Mouse (Mus musculus): ENCODE data around the gene Brdt.

Gene Brdt

DNA sequence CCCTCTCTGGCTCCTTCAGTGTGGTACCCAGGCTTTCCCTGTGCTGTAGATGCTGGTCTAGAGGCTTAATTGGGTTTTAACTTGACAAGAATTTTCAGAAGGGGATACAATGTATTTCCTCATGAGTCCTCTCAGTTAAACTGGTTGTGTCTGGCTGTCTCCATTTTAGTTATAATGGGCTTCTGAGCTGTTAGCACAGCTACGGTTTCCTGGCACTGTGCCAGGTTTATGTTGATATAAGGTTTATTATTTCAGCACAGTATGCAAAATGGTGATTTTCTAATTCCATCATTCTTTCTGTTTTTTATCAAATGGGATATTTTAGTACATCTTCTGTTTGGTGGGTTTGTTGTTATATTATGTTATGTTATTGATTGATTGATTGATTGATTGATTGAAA, 90.7 kb downstream of the Brdt start:
- DNase-seq: no peak

DNA sequence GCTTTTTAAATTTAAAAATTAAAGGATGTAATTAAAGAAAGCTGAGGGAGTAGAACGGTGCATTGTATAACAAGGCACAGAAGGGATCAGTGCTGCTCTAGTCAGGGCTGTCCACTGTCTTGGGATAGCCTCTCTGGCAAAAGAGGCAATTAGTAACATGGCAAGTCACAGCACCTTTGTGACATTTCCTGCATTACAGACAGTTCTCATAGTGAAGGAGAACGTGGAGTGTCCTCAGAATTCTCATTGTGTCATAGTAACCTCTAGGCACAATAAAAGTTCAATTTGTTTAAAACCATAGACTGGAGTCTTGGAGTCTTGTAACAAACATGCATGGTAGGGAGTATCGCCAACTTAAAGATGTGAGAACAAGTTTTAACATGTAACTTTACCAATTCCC, 100.3 kb downstream of the Brdt start, which contains the start of gene Lpcat2b:
Gene Lpcat2b, plus strand, starts transcription at position 301 of the 400 bp plus-strand sequence.
- DNase-seq: no peak

DNA sequence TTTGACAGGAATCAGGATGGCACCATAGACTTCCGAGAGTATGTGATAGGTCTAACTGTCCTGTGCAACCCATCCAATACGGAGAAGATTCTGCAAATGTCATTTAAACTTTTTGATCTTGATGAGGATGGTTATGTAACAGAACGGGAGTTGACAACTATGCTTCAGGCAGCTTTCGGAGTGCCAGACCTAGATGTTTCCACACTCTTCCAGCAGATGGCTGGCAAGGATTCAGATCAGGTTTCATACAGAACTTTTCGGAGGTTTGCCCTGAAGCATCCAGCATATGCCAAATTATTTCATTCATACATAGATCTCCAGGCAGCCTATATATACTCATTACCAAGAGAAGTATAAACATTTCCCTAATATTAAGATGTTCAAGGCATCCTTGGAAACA, 103.0 kb downstream of the Brdt start:
- DNase-seq: no peak

DNA sequence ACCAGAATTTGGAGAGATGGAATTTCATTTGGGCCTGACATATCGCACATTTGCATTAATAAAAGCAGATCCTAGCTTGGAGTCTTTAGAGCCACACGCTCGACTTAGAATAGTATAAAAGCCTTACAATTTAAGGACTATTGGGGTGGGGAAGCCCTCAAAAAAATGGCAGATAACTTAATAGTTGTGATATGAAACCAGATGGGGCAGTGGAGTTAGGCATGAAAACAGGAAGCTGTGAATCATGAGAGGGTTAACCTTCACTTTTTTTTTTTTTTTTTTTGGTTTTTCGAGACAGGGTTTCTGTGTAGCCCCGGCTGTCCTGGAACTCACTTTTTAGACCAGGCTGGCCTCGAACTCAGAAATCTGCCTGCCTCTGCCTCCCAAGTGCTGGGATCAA, 105.2 kb downstream of the Brdt start:
- DNase-seq: no peak

Data from kidney, adult 18-20 months (tissue).